Mouse (Mus musculus) layer of hippocampus, postnatal 25 days (tissue): ENCODE results near the gene Map6d1. TPM values are rescaled to one million over a fixed set of nuclear protein-coding genes. Genes with fewer than 3 reads are reported as not detected.

Experiments
- DNase-seq, 2 experiments: peaks; one replicate each; pipeline ENCODE4 v3.0.0; 2022; ENCODE audit warnings: mixed read lengths in 2 of 2, low spot score in 1 of 2; ENCODE audit errors: extremely low spot score in 1 of 2
- total RNA-seq, 2 experiments: library from RNA; stranded (reverse); gene quantifications; 2 replicates each; pipeline ENCODE4 v1.2.3; 2021

Gene Map6d1
- 10 to 100 TPM; 41.0 to 42.1 TPM for total RNA-seq

- peak; percentile 63 to 64 for DNase-seq
Measured at GRCm38 (mm10) chr16:20240468-20241414, at the start of gene Map6d1. Map6d1 (minus strand) TSS chr16:20241358.

GRCm38 (mm10) chr16:20280238-20280637 lies 39.1 kb upstream of the Map6d1 start:
- no peak for DNase-seq

GRCm38 (mm10) chr16:20279395-20279794 lies 38.2 kb upstream of the Map6d1 start:
- no peak for DNase-seq

- DNase-seq = no peak
Measured at GRCm38 (mm10) chr16:20272994-20273393, 31.8 kb upstream of the Map6d1 start.

- no peak for DNase-seq
Measured at GRCm38 (mm10) chr16:20271339-20271738, 30.2 kb upstream of the Map6d1 start.

- DNase-seq = no peak
Measured at GRCm38 (mm10) chr16:20265089-20265488, 23.9 kb upstream of the Map6d1 start.

GRCm38 (mm10) chr16:20257926-20258325 lies 16.8 kb upstream of the Map6d1 start:
- DNase-seq = no peak

- no peak for DNase-seq
Measured at GRCm38 (mm10) chr16:20248442-20249174, 7.5 kb upstream of the Map6d1 start.

- no peak for DNase-seq
Measured at GRCm38 (mm10) chr16:20247103-20247502, 5.9 kb upstream of the Map6d1 start.

- no peak for DNase-seq
Measured at GRCm38 (mm10) chr16:20238646-20239045, 2.5 kb downstream of the Map6d1 start.

- DNase-seq = no peak
Measured at GRCm38 (mm10) chr16:20237426-20237825, 3.7 kb downstream of the Map6d1 start.

GRCm38 (mm10) chr16:20234406-20234805 lies 6.8 kb downstream of the Map6d1 start:
- no peak for DNase-seq

- DNase-seq = no peak
Measured at GRCm38 (mm10) chr16:20228167-20228566, 13.0 kb downstream of the Map6d1 start.

GRCm38 (mm10) chr16:20227504-20227903 lies 13.7 kb downstream of the Map6d1 start:
- DNase-seq = no peak

- DNase-seq = no peak
Measured at GRCm38 (mm10) chr16:20226676-20227075, 14.5 kb downstream of the Map6d1 start.

GRCm38 (mm10) chr16:20222726-20223125 lies 18.4 kb downstream of the Map6d1 start:
- no peak for DNase-seq

GRCm38 (mm10) chr16:20213591-20214226 lies 27.4 kb downstream of the Map6d1 start:
- DNase-seq = peak in 1 of 2 experiments; percentile 49

GRCm38 (mm10) chr16:20199501-20200201 lies 41.5 kb downstream of the Map6d1 start:
- DNase-seq = no peak

GRCm38 (mm10) chr16:20196962-20197361 lies 44.2 kb downstream of the Map6d1 start:
- no peak for DNase-seq

- no peak for DNase-seq
Measured at GRCm38 (mm10) chr16:20195546-20195945, 45.6 kb downstream of the Map6d1 start.
